Mouse (Mus musculus) megakaryocyte, embryonic 14.5 days (primary cell): ENCODE measurements around the gene Tcf25.

ENCODE experiments used
- FLI1 ChIP-seq: IDR thresholded peaks from 2 replicates; pipeline ENCODE4 v1.6.1; 2012; ENCODE audit warnings: low read length, inconsistent platforms, mixed read lengths
- GATA1 ChIP-seq: IDR thresholded peaks from 3 replicates; pipeline ENCODE4 v1.6.1; 2012; ENCODE audit warnings: mixed read lengths, low read length, inconsistent platforms, borderline replicate concordance

DNA sequence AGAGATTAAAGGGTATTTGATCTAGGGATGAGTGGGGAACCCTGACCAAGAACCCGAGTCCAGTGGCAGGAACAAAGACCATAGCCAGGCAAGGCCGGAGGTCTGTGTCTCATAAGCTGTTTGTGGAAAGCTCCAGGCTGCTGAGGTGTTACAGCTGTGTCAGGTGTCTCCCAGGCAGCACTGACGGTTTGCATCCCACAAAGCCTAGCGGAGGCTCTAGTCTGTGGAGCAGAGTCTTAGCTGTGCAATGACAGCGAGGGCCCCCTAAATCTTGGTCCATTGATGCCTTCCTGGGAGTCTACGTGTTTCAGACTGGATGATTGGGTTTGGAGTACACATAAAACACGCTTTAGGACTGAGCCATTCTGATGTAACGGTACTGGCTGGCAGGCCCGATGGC is 28.4 kb downstream of the Tcf25 start:
- TF ChIP-seq GATA1 (no peak), FLI1 (no peak)
